Mouse (Mus musculus) midbrain, embryonic 12.5 days (tissue): ENCODE measurements around the gene Odf3l1. TPM values are rescaled to one million over a fixed set of nuclear protein-coding genes. Genes with fewer than 3 reads are reported as not detected.

Experiments used
- polyA plus RNA-seq: library from polyadenylated mRNA; unstranded; fragments of >200 nt; fragmentation: Nextera tagmentation; extraction: Ambion mirVana; gene quantifications from 2 replicates; pipeline ENCODE4 v1.2.1, GENCODE M21; 2016

Odf3l1 gene
- polyA plus RNA-seq, 1 experiment from 2014 or later = not detected

Other genes with a start within 250 kb of the Odf3l1 start
- 19.6 and 21.0 TPM in 2 replicates for gene Lingo1, start 68.2 kb downstream of the Odf3l1 start, polyA plus RNA-seq
- gene Cspg4, start 354 bp upstream of the Odf3l1 start, polyA plus RNA-seq = 3.5 and 4.0 TPM in 2 replicates
- gene Snx33, start 63.7 kb upstream of the Odf3l1 start, polyA plus RNA-seq = 7.7 and 7.8 TPM in 2 replicates
- 62.9 and 64.9 TPM in 2 replicates for gene Imp3, start 72.8 kb upstream of the Odf3l1 start, polyA plus RNA-seq
- gene Snupn, start 86.2 kb upstream of the Odf3l1 start, polyA plus RNA-seq = 28.4 TPM in 2 replicates
- 31.0 and 32.5 TPM in 2 replicates for gene Ptpn9, start 130.2 kb upstream of the Odf3l1 start, polyA plus RNA-seq
- gene Sin3a, start 207.4 kb upstream of the Odf3l1 start, polyA plus RNA-seq = 44.3 and 48.5 TPM in 2 replicates